17 mouse cellular contexts compared by ENCODE assay signal in genomic region chr10:18419508-18419907, GRCm38 (mm10).
A peak's percentile ranks its signal among the peaks of the same experiment; 100 is the strongest.
DNase-seq lines count a peak whose midpoint lies in the region; ATAC-seq lines count a peak whose summit lies in the region.
"Had no signal": no experiment of that assay in that cellular context is flagged by ENCODE, and none has a peak within 500 bp of the region (broad histone marks: within the 10 kb centered on the region; RNA-seq: fewer than 3 reads in every experiment).

No protein-coding gene starts in this region.

- H3K27ac ChIP-seq in heart, embryonic 10.5 days: peak overlapping the region; percentile 74; the same call in 1 of the 2 replicates
- H3K27ac ChIP-seq in hindbrain, embryonic 11.5 days (ENCODE audit: low read depth, low read length): peak overlapping the region; percentile 58; the same call in 1 of the 2 replicates
- H3K27ac ChIP-seq in hindbrain, embryonic 16.5 days (ENCODE audit: low read depth, low read length): no peak overlapping the region
- peak overlapping the region; percentile 66 for H3K27ac ChIP-seq in hindbrain, embryonic 13.5 days
- peak overlapping the region; percentile 40; the same call in 1 of the 2 replicates for H3K27ac ChIP-seq in midbrain, embryonic 16.5 days (ENCODE audit: low read length)

- H3K36me3 ChIP-seq in heart, embryonic 10.5 days: no peaks in the 10 kb centered on the region
- no peaks in the 10 kb centered on the region for H3K36me3 ChIP-seq in hindbrain, embryonic 11.5 days (ENCODE audit: control insufficient read depth, insufficient read depth, low read length)
- no peaks in the 10 kb centered on the region for H3K36me3 ChIP-seq in hindbrain, embryonic 16.5 days (ENCODE audit: control insufficient read depth, insufficient read depth, low read length)
- no peaks in the 10 kb centered on the region for H3K36me3 ChIP-seq in hindbrain, embryonic 13.5 days
- H3K36me3 ChIP-seq in midbrain, embryonic 16.5 days (ENCODE audit: control insufficient read depth, insufficient read depth, low read length): no peaks in the 10 kb centered on the region

- H3K4me3 ChIP-seq in heart, embryonic 10.5 days: no peak overlapping the region
- no peak overlapping the region for H3K4me3 ChIP-seq in hindbrain, embryonic 11.5 days (ENCODE audit: low read depth, low read length)
- no peak overlapping the region for H3K4me3 ChIP-seq in hindbrain, embryonic 16.5 days (ENCODE audit: low read length)
- no peak overlapping the region for H3K4me3 ChIP-seq in hindbrain, embryonic 13.5 days
- H3K4me3 ChIP-seq in midbrain, embryonic 16.5 days (ENCODE audit: low read depth, low read length): no peak overlapping the region

- no peak for DNase-seq in heart, embryonic 10.5 days (ENCODE audit: low spot score)
- DNase-seq in heart, postnatal 10 days: no peak
- peak; percentile 40 for DNase-seq in hindbrain, embryonic 11.5 days (ENCODE audit: low spot score)
- no peak for DNase-seq in thymus, postnatal 14 days
- no peak for DNase-seq in frontal cortex, adult 2 months (ENCODE audit: extremely low spot score in 1 of 2, low spot score in 1 of 2)
- DNase-seq: adrenal gland, postnatal 14 days; cerebellum, adult 18-20 months; gastrocnemius, postnatal 25 days; kidney, adult 2 months; kidney, postnatal 14 days; liver; liver, postnatal 0 days; lung, postnatal 14 days; right cerebral cortex, postnatal 14 days had no signal

- no peaks in the 10 kb centered on the region for H3K9me3 ChIP-seq in heart, embryonic 10.5 days
- no peaks in the 10 kb centered on the region for H3K9me3 ChIP-seq in hindbrain, embryonic 11.5 days (ENCODE audit: control insufficient read depth, low read length)
- H3K9me3 ChIP-seq in hindbrain, embryonic 16.5 days (ENCODE audit: control insufficient read depth, low read length): no peaks in the 10 kb centered on the region
- H3K9me3 ChIP-seq in hindbrain, embryonic 13.5 days: no peaks in the 10 kb centered on the region
- no peaks in the 10 kb centered on the region for H3K9me3 ChIP-seq in midbrain, embryonic 16.5 days (replicated peaks; ENCODE audit: control insufficient read depth, low read length, poor library complexity, severe bottlenecking)

- peak; percentile 47 for ATAC-seq in hindbrain, embryonic 11.5 days (ENCODE audit: low FRiP score)
- no peak for ATAC-seq in hindbrain, embryonic 16.5 days
- no peak for ATAC-seq in hindbrain, embryonic 13.5 days (ENCODE audit: low FRiP score)
- ATAC-seq in midbrain, embryonic 16.5 days: no peak
- ATAC-seq: liver, postnatal 0 days had no signal

- 42% methylated on average over 10 of the region's 10 CpGs for WGBS in heart, embryonic 10.5 days
- 63% methylated on average over 10 of the region's 10 CpGs for WGBS in hindbrain, embryonic 11.5 days
- WGBS in hindbrain, embryonic 16.5 days: 39% methylated on average over 10 of the region's 10 CpGs
- WGBS in hindbrain, embryonic 13.5 days: 39% methylated on average over 10 of the region's 10 CpGs
- 39% methylated on average over 10 of the region's 10 CpGs for WGBS in midbrain, embryonic 16.5 days

- no peak overlapping the region for H3K4me2 ChIP-seq in hindbrain, embryonic 11.5 days (replicated peaks; ENCODE audit: low read depth, low read length)
- H3K4me2 ChIP-seq in hindbrain, embryonic 16.5 days (ENCODE audit: low read length): no peak overlapping the region
- H3K4me2 ChIP-seq in hindbrain, embryonic 13.5 days: no peak overlapping the region
- no peak overlapping the region for H3K4me2 ChIP-seq in midbrain, embryonic 16.5 days (ENCODE audit: low read length)

- no peaks in the 10 kb centered on the region for H3K27me3 ChIP-seq in heart, embryonic 10.5 days (ENCODE audit: insufficient read depth, poor library complexity, severe bottlenecking)
- H3K27me3 ChIP-seq in hindbrain, embryonic 11.5 days (ENCODE audit: control insufficient read depth, insufficient read depth, low read length): no peaks in the 10 kb centered on the region
- H3K27me3 ChIP-seq in hindbrain, embryonic 16.5 days (replicated peaks; ENCODE audit: control insufficient read depth, insufficient read depth, low read length): no peaks in the 10 kb centered on the region
- H3K27me3 ChIP-seq in hindbrain, embryonic 13.5 days: no peaks in the 10 kb centered on the region
- H3K27me3 ChIP-seq in midbrain, embryonic 16.5 days (ENCODE audit: control insufficient read depth, insufficient read depth, low read depth, low read length): no peaks in the 10 kb centered on the region

- H3K4me1 ChIP-seq in heart, embryonic 10.5 days: peaks cover 45% of the 10 kb centered on the region
- peaks cover 2% of the 10 kb centered on the region for H3K4me1 ChIP-seq in hindbrain, embryonic 11.5 days (replicated peaks; ENCODE audit: control insufficient read depth, insufficient read depth, low read length)
- H3K4me1 ChIP-seq in hindbrain, embryonic 16.5 days (ENCODE audit: control insufficient read depth, insufficient read depth, low read depth, low read length): peaks cover 20% of the 10 kb centered on the region
- peaks cover 44% of the 10 kb centered on the region for H3K4me1 ChIP-seq in hindbrain, embryonic 13.5 days (replicated peaks)
- H3K4me1 ChIP-seq in midbrain, embryonic 16.5 days (ENCODE audit: control insufficient read depth, insufficient read depth, low read length): peaks cover 9% of the 10 kb centered on the region; the same call in 1 of the 2 replicates

- intact Hi-C loops in heart, postnatal 10 days (cut with DNase I): no loop called here

- H3K9ac ChIP-seq in hindbrain, embryonic 11.5 days (ENCODE audit: low read depth, low read length): no peak overlapping the region
- no peak overlapping the region for H3K9ac ChIP-seq in hindbrain, embryonic 16.5 days (ENCODE audit: low read depth, low read length)
- H3K9ac ChIP-seq in hindbrain, embryonic 13.5 days: peak overlapping the region; percentile 4; the same call in 1 of the 2 replicates
- no peak overlapping the region for H3K9ac ChIP-seq in midbrain, embryonic 16.5 days (ENCODE audit: low read depth, low read length)
- H3K9ac ChIP-seq: liver, postnatal 0 days had no signal
